Mouse (Mus musculus) heart, postnatal 0 days (tissue): ENCODE results near the gene Ildr2.

Experiments used
- CTCF ChIP-seq: IDR thresholded peaks from 2 replicates; pipeline ENCODE4 v1.5.1; 2016; ENCODE audit warnings: antibody characterized with exemption, control low read depth, low read depth
- EP300 ChIP-seq: IDR thresholded peaks from 2 replicates; pipeline ENCODE4 v1.6.1; 2016; ENCODE audit warnings: antibody characterized with exemption, low read depth

GRCm38 (mm10) chr1:166296971-166297370 lies 43.0 kb downstream of the Ildr2 start:
- TF ChIP-seq CTCF (no peak), EP300 (no peak)
